Mouse (Mus musculus): ENCODE measurements around the gene Zc2hc1b. TPM values are rescaled to one million over a fixed set of nuclear protein-coding genes. Genes with fewer than 3 reads are reported as not detected.
A peak's percentile ranks its signal among the peaks of the same experiment; 100 is the strongest.

The Zc2hc1b gene
- polyA plus RNA-seq, 1 experiment from 2014 or later = not detected

GRCm38 (mm10) chr10:13125811-13126210 is 52.0 kb downstream of the Zc2hc1b start:
- TF ChIP-seq CTCF (IDR thresholded peaks at IDR 0.05; ENCODE audit: low read depth) = no peak
- ATAC-seq (replicated peaks; ENCODE audit: low FRiP score, low read depth) (no peak), DNase-seq (ENCODE audit: low spot score) (no peak)
- H3K27me3 ChIP-seq (ENCODE audit: insufficient read depth, low read length) = no peaks in the 10 kb centered on the region
- H3K36me3 ChIP-seq (ENCODE audit: insufficient read depth, low read length) = peaks cover 4% of the 10 kb centered on the region; the same call in 1 of the 2 replicates
- no peaks in the 10 kb centered on the region for H3K4me1 ChIP-seq (replicated peaks; ENCODE audit: insufficient read depth, low read length)
- no peak overlapping the region for H3K27ac ChIP-seq
- WGBS = 74% methylated on average over 3 of the region's 3 CpGs
- H3K4me2 ChIP-seq (ENCODE audit: low read length) = no peak overlapping the region
- H3K4me3 ChIP-seq (replicated peaks; ENCODE audit: low read depth, low read length) = no peak overlapping the region
- no peaks in the 10 kb centered on the region for H3K9me3 ChIP-seq (replicated peaks; ENCODE audit: low read length)
- no peak overlapping the region for H3K9ac ChIP-seq (ENCODE audit: low read depth, low read length)

- peak; percentile 26 for DNase-seq (ENCODE audit: low spot score)
- no peak for TF ChIP-seq CTCF (IDR thresholded peaks at IDR 0.05; ENCODE audit: low read depth)
- no peak overlapping the region for H3K4me3 ChIP-seq (replicated peaks; ENCODE audit: low read depth, low read length)
- no peaks in the 10 kb centered on the region for H3K9me3 ChIP-seq (replicated peaks; ENCODE audit: low read length)
- H3K36me3 ChIP-seq (ENCODE audit: insufficient read depth, low read length) = 0 out of 2 replicates have a peak, but pooled peaks cover 3% of the 10 kb centered on the region
- H3K4me2 ChIP-seq (ENCODE audit: low read length) = no peak overlapping the region
- no peak; the same call in 1 of the 2 replicates for ATAC-seq (replicated peaks; ENCODE audit: low FRiP score, low read depth)
- no peaks in the 10 kb centered on the region for H3K4me1 ChIP-seq (replicated peaks; ENCODE audit: insufficient read depth, low read length)
- no peak overlapping the region for H3K27ac ChIP-seq
- WGBS = 28% methylated on average over 2 of the region's 2 CpGs
- no peaks in the 10 kb centered on the region for H3K27me3 ChIP-seq (ENCODE audit: insufficient read depth, low read length)
- H3K9ac ChIP-seq (ENCODE audit: low read depth, low read length) = no peak overlapping the region
Measured at GRCm38 (mm10) chr10:13119300-13119699, 58.5 kb downstream of the Zc2hc1b start.

GRCm38 (mm10) chr10:13118770-13119102 is 59.1 kb downstream of the Zc2hc1b start:
- no peak overlapping the region for H3K4me3 ChIP-seq (replicated peaks; ENCODE audit: low read depth, low read length)
- H3K36me3 ChIP-seq (ENCODE audit: insufficient read depth, low read length) = 0 out of 2 replicates have a peak, but pooled peaks cover 3% of the 10 kb centered on the region
- WGBS = 63% methylated on average over 5 of the region's 5 CpGs
- no peak overlapping the region for H3K4me2 ChIP-seq (ENCODE audit: low read length)
- no peaks in the 10 kb centered on the region for H3K4me1 ChIP-seq (replicated peaks; ENCODE audit: insufficient read depth, low read length)
- no peak for TF ChIP-seq CTCF (IDR thresholded peaks at IDR 0.05; ENCODE audit: low read depth)
- no peak for DNase-seq (ENCODE audit: low spot score)
- H3K9me3 ChIP-seq (replicated peaks; ENCODE audit: low read length) = no peaks in the 10 kb centered on the region
- no peaks in the 10 kb centered on the region for H3K27me3 ChIP-seq (ENCODE audit: insufficient read depth, low read length)
- H3K27ac ChIP-seq = no peak overlapping the region
- no peak for ATAC-seq (replicated peaks; ENCODE audit: low FRiP score, low read depth)
- H3K9ac ChIP-seq (ENCODE audit: low read depth, low read length) = no peak overlapping the region

GRCm38 (mm10) chr10:13118024-13118769 is 59.6 kb downstream of the Zc2hc1b start:
- no peak for TF ChIP-seq CTCF (IDR thresholded peaks at IDR 0.05; ENCODE audit: low read depth)
- Histone ChIP-seq H3K9me3 (replicated peaks; ENCODE audit: low read length) (no peaks in the 10 kb centered on the region), H3K27me3 (ENCODE audit: insufficient read depth, low read length) (no peaks in the 10 kb centered on the region), H3K27ac (no peak overlapping the region), H3K36me3 (ENCODE audit: insufficient read depth, low read length) (0 out of 2 replicates have a peak, but pooled peaks cover 3% of the 10 kb centered on the region), H3K4me2 (ENCODE audit: low read length) (no peak overlapping the region), H3K4me1 (replicated peaks; ENCODE audit: insufficient read depth, low read length) (no peaks in the 10 kb centered on the region), H3K9ac (ENCODE audit: low read depth, low read length) (no peak overlapping the region), H3K4me3 (replicated peaks; ENCODE audit: low read depth, low read length) (no peak overlapping the region)
- WGBS = 63% methylated on average over 7 of the region's 7 CpGs
- DNase-seq (ENCODE audit: low spot score) = no peak
- ATAC-seq (replicated peaks; ENCODE audit: low FRiP score, low read depth) = no peak

GRCm38 (mm10) chr10:13116706-13117665 is 60.8 kb downstream of the Zc2hc1b start:
- WGBS = 49% methylated on average over 9 of the region's 9 CpGs
- no peak for TF ChIP-seq CTCF (IDR thresholded peaks at IDR 0.05; ENCODE audit: low read depth)
- Histone ChIP-seq H3K36me3 (ENCODE audit: insufficient read depth, low read length) (0 out of 2 replicates have a peak, but pooled peaks cover 3% of the 10 kb centered on the region), H3K9ac (ENCODE audit: low read depth, low read length) (no peak overlapping the region), H3K27me3 (ENCODE audit: insufficient read depth, low read length) (no peaks in the 10 kb centered on the region), H3K4me2 (ENCODE audit: low read length) (no peak overlapping the region), H3K9me3 (replicated peaks; ENCODE audit: low read length) (no peaks in the 10 kb centered on the region), H3K4me3 (replicated peaks; ENCODE audit: low read depth, low read length) (no peak overlapping the region), H3K27ac (no peak overlapping the region), H3K4me1 (replicated peaks; ENCODE audit: insufficient read depth, low read length) (peaks cover 9% of the 10 kb centered on the region; the same call in 1 of the 2 replicates)
- no peak for DNase-seq (ENCODE audit: low spot score)
- peak; percentile 57; the same call in 1 of the 2 replicates for ATAC-seq (replicated peaks; ENCODE audit: low FRiP score, low read depth)

GRCm38 (mm10) chr10:13115030-13115429 is 62.8 kb downstream of the Zc2hc1b start:
- H3K4me3 ChIP-seq (replicated peaks; ENCODE audit: low read depth, low read length) = no peak overlapping the region
- H3K27ac ChIP-seq = no peak overlapping the region
- ATAC-seq (replicated peaks; ENCODE audit: low FRiP score, low read depth) (no peak), DNase-seq (ENCODE audit: low spot score) (no peak)
- WGBS = 89% methylated on average over 4 of the region's 4 CpGs
- H3K27me3 ChIP-seq (ENCODE audit: insufficient read depth, low read length) = no peaks in the 10 kb centered on the region
- 0 out of 2 replicates have a peak, but pooled peaks cover 3% of the 10 kb centered on the region for H3K36me3 ChIP-seq (ENCODE audit: insufficient read depth, low read length)
- H3K9ac ChIP-seq (ENCODE audit: low read depth, low read length) = no peak overlapping the region
- H3K9me3 ChIP-seq (replicated peaks; ENCODE audit: low read length) = no peaks in the 10 kb centered on the region
- H3K4me2 ChIP-seq (ENCODE audit: low read length) = no peak overlapping the region
- H3K4me1 ChIP-seq (replicated peaks; ENCODE audit: insufficient read depth, low read length) = peaks cover 9% of the 10 kb centered on the region; the same call in 1 of the 2 replicates
- TF ChIP-seq CTCF (IDR thresholded peaks at IDR 0.05; ENCODE audit: low read depth) = no peak
